Mouse (Mus musculus): ENCODE measurements around the gene Mpdz. TPM values are rescaled to one million over a fixed set of nuclear protein-coding genes. Genes with fewer than 3 reads are reported as not detected.

The Mpdz gene
- total RNA-seq (2023) = not detected

DNA sequence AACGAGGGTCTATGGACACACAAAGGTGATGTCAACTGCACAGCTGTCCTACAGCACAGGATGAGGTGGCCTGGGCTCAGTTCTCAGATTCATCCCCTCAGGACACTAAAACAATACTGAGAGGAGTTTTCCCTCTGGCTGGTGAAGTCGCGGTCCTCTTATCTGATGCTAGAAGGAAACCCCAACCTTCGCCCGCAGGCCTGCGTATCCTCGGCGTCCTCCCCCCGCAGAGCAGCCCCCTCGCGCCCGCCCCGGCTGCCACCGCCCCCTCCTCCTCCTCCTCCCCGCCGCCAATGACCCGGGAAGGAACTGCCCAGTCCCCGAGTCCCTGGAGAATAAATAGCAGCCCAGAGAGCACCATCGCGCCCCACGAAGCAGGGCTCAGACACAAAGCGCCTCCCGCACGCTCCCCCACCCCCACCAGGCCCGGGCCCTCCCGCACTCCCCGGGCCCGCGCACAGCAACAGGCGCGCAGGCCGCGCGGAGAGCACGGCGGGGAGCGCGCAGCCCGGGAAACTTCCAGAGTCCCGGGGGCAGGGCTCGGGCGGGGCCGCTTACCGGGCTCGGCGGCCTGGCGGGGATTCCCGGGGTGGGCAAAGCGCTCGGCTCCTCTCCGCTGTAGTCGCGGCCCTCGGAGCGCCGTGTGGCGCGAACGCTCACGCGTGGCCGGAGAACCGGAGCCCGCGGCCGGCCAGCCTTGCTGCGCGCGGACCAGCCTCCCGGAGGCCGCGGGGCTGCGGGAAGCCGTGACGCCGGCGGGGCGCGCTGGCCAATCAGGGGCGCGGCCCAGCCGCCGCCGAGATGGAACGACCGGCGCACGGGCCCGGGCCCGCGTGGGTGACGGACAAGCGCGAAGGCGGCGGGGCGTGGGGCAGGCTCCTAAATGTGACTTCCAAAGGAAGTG lies at the start of gene Mpdz:
Gene Mpdz (minus strand): TSS at position 738 of the 904 bp plus-strand sequence.

All from CD4-positive naive resting alpha-beta T cell, adult 76 days (primary cell).